Mouse (Mus musculus): ENCODE results near the gene Eno1.

- TF ChIP-seq GATA1 (IDR thresholded peaks at IDR 0.05; ENCODE audit: low read length): no peak
- TF ChIP-seq TAL1 (IDR thresholded peaks at IDR 0.05; ENCODE audit: low read length): no peak
These were observed 33.2 kb downstream of the Eno1 start for GRCm38 (mm10) chr4:150269679-150270078.
